Mouse (Mus musculus) cerebellum, adult 18-20 months (tissue): ENCODE results near the gene Tmem130.

ENCODE experiments used
- DNase-seq, 2 experiments: peaks; one replicate each; pipeline ENCODE4 v3.0.0; 2021

Gene Tmem130

DNA sequence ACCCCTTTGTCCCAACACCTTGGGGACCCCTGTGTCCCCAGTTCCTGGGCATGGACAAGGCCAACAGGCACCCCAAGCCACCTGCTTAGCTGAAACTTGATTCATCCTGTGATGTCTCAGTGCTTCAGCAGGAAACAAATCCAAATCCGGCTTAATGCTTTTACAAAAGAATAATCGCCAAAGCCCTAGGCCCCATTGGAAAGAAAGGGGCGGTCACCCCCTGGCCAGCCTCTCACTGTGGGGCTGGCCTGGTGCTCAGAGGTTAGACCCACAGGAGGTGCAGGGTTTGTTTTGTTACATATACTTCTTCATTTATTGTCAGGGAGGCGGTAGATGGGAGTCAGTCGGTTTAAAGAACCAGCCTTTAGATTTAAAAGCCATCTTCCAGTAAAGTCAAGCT lies 33.4 kb downstream of the Tmem130 start:
- no peak for DNase-seq

GRCm38 (mm10) chr5:144727119-144727518 lies 34.5 kb downstream of the Tmem130 start:
- DNase-seq: peak; percentile 72 to 82

DNA sequence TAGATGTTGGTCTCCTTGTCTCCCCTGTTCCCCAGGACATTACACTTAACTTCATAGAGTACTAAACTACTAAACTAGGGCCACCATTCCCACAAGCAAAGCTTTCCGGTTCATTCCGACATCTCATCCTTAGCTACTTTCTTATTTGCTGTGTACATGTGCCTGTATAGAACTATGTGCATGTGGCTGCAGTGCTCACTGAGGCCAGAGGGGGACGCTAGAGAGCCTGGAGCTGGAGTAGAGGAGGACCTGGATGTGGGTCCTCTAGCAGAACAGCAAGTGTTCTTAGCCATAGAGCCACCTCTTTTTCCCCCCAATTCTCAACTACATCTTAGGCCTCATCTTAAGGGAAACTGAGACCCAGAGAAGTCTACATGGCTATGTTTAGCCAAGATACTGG lies 36.1 kb downstream of the Tmem130 start:
- DNase-seq: no peak

DNA sequence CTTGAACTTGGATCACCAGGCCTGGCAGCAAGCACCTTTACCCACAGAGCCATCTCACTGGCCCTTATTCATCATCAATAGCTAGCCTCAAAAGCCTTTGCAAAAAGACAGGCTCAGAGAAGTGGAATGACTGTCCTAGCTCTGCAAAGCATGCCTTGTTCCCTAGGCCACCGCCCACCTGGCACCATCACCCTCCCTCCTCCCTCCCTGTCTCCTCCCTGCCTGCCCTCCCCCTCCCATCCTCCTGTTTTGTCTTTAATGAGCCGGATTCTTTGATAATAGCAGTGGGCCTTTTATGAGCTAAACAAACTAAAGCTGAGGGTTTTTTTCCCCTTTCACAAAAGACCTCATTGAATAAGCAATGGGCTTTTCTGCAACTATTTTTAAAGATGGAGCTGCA lies 36.7 kb downstream of the Tmem130 start:
- DNase-seq: no peak

DNA sequence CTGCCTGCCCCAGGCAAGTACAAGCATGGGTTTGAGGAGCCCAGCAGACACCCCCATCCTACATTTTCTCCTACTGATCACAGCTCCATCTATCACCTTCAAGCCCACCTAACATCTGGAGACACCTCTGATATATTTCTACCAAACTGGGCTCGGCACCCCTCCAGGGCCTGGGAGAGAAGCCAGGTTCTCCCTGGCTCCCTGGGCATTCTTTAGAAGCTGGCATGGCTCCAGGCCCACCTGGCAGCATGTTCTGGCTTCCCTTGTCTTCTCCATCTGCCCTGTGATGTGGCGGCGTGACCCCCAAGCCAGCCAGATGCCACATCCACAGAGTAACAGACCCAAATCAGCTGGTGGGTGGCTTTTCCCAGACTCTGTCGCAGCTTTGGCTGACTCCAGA lies 41.3 kb downstream of the Tmem130 start:
- peak in 1 of 2 experiments; percentile 33 for DNase-seq

DNA sequence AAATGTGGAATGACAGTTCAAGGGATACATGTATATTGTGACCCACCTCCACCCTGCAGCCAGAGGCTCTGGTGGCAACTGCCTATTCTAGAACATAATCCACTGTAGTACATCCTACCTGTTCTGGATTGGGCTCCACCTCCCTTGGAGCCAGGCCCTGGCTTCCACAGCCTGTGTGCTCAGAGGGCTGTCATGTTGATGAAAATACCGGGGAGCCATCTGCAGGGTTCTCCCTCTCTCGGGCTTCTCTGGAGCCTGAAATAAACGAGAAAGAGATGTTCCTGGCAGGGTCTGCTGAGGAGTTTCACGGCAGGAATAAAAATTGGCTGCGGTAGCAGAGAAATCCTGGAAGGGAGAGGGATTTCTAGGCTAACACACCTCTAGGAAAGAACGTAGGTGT lies 41.8 kb downstream of the Tmem130 start:
- DNase-seq: peak; percentile 19 to 26

- DNase-seq: no peak
Observed at GRCm38 (mm10) chr5:144717186-144717585, 44.4 kb downstream of the Tmem130 start.

- DNase-seq: no peak
Observed at GRCm38 (mm10) chr5:144713371-144713770, 48.2 kb downstream of the Tmem130 start.

- peak; percentile 46 to 56 for DNase-seq
Observed at GRCm38 (mm10) chr5:144707603-144708002, 54.0 kb downstream of the Tmem130 start.

DNA sequence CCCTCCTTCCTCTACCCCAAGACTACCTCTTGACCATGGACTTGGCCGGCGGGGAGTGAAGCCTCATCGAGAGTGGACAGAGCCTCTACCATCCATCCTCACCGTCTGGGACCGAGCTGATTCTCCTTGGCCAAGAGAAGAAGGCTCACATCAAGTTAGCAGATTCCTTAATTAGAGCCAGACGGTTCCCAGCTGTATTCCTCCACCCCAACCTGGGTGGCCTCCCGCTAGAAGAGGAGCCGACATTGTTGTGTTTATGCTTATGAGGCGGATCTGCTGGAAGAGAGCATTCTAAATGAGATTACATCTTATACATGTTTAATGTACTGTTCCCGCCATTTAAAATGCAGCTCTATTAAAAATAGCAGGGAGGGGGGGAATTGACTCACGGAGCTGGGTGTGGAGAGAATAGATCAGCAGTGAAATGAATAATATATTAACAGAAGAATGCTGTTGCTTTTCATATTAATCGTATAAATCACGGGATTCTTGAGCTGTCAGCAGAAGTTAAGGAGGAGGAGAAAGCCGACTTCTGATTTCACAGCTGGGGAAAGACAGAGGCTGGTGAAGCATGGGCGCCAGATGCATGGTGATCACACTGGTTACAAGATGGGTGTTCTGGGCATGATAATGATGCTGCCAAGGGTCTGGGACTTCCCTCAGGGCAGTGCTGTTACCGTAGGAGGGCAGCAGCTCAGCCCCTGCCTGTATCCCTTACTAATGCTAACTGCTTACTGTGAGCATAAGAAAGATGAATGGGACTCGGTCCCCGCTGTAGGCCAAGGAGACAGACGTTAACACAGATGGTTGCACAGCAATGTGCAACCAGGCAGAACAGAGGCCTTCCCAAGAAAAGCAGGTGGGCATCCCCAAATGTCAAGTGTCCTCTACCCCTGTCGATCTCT lies 57.9 kb downstream of the Tmem130 start:
- peak; percentile 46 to 49 for DNase-seq

DNA sequence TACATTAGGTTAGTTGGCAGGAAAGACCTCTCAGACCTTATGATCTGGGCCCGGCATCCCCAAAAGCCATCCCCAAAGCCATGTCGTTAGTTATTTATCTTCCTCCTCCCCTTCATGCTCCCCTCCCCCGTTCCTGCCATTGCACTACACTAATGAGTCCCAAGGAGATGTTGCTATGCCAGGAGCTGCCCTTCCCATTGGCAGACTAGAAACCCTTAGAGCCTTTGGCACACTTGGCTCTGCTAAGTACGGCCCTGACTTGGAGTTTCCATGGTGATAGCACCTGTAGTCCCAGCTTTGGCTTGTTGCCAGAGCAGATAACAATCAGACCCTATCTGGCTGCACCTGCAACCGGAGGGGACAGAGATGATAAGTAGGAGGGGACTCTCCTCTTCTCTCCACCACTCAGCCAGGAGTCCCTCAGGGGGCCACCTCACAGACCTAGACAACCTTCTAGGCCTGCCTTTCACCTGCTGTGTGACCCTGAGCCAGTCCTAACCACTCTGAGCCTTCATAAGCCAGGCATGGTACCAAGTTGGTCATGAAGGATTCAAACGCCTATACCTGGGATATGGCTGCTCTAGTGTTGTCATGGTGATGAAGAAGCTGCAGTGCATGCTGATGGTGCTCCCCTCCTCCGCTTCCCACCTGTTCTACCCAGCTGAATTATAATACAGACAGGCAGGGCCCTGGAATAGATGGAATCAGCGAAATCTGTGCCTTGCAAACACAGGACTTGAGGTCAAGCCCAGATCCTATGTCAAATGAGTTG lies 66.1 kb downstream of the Tmem130 start:
- DNase-seq: no peak

DNA sequence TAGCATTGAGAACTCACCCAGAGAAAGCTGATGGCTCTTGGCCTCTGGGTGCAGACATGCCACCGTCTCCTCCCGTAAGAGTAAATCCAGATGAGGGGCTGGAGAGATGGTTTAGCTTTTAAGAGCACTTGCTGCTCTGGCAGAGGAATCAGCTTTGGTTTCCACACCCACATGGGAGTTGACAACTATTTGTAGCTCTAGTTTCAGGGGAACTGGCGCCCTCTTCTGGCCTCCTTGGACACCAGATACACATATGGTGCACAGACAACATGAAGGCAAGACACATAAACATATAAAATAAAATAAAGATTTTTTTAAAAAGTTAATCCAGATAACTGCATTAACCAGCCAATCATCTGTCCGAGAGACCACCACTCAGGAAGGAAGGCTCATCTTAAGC lies 67.5 kb downstream of the Tmem130 start:
- DNase-seq: no peak

DNA sequence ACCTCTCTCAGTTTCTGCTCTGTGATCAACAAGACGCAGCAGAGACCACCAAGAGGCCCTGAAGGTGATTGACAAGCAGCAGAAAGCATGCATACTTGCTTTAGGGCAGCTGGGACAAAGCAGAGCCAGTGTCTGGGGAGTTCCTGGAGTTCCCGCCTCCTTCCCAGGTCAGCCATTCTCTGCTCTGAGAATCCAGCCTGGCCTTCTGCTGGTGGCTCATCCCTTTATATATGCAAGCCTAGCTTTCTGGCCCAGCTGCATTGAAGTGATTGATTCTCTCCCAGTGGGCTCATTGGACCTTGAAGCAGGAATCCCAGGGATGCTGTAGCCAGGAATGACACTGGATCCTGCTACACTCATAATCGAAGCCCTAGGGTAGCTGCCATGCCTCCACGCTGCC lies 70.2 kb downstream of the Tmem130 start:
- DNase-seq: no peak

DNA sequence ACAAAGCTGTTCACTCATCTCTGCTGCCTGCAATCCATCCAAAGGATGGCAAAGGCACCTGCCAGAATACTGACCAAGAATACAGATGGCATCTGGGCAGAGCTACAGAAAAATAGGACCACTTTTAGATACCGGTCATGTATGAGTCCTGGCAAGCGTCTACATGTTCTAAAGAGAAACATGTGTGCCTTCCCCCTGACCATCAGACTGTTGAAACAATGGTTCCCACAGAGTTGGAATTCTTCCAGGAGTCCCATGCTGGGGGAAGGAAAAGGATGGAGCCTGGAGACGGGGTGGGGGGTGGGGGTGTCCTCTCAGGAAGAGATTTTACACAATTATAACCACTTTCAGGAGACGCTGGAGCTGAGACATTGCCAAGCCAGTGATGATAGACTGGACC lies 73.2 kb downstream of the Tmem130 start:
- no peak for DNase-seq
